In genomic region chrX:77810608-77811206, GRCm38 (mm10) we compare ENCODE assay signal across 8 mouse cellular contexts. TPM values are rescaled to one million over a fixed set of nuclear protein-coding genes. Genes with fewer than 3 reads are reported as not detected.
A peak's percentile ranks its signal among the peaks of the same experiment; 100 is the strongest.
DNase-seq lines count a peak whose midpoint lies in the region; ATAC-seq and TF ChIP-seq lines count a peak whose summit lies in the region.

No protein-coding gene starts in this region.

- peak; percentile 63; the same call in 1 of the 2 replicates for TF ChIP-seq CTCF in small intestine, adult 2 months (IDR thresholded peaks at IDR 0.05; ENCODE audit: extremely low read depth, insufficient read length, insufficient replicate concordance, low read depth, low read length)

- peak; percentile 70 for ATAC-seq in embryonic facial prominence, embryonic 11.5 days (replicated peaks; ENCODE audit: insufficient number of reproducible peaks, low FRiP score, low TSS enrichment, low read depth)
- ATAC-seq in limb, embryonic 11.5 days (ENCODE audit: insufficient number of reproducible peaks, low FRiP score, low TSS enrichment, low read depth), result peak; percentile 84; the same call in 1 of the 2 replicates
- ATAC-seq in midbrain, embryonic 11.5 days (ENCODE audit: low FRiP score), result peak; percentile 90

- no peaks in the 10 kb centered on the region for H3K9me3 ChIP-seq in embryonic facial prominence, embryonic 11.5 days (replicated peaks; ENCODE audit: control insufficient read depth, low read length)
- no peaks in the 10 kb centered on the region for H3K9me3 ChIP-seq in limb, embryonic 11.5 days (ENCODE audit: control insufficient read depth, low read length)
- H3K9me3 ChIP-seq in midbrain, embryonic 11.5 days (ENCODE audit: control insufficient read depth, low read length), result no peaks in the 10 kb centered on the region

- peak; percentile 78 for DNase-seq in 3T3-L1 (ENCODE audit: low read depth, low spot score)
- peak; percentile 57 for DNase-seq in adrenal gland, postnatal 10 days
- peak; percentile 58 for DNase-seq in embryonic facial prominence, embryonic 11.5 days (ENCODE audit: low spot score)
- DNase-seq in heart, adult 9 months (ENCODE audit: low spot score in 2 of 2), result peak; percentile 57 to 82
- peak; percentile 57 to 63 for DNase-seq in kidney, adult 8-10 months
- peak; percentile 62 for DNase-seq in limb, embryonic 11.5 days (ENCODE audit: low spot score)
- DNase-seq in midbrain, embryonic 11.5 days (ENCODE audit: low spot score, missing footprints), result peak; percentile 94

- peak overlapping the region; percentile 13 for H3K9ac ChIP-seq in embryonic facial prominence, embryonic 11.5 days (replicated peaks; ENCODE audit: low read length)
- no peak overlapping the region for H3K9ac ChIP-seq in limb, embryonic 11.5 days (ENCODE audit: low read length)
- H3K9ac ChIP-seq in midbrain, embryonic 11.5 days (ENCODE audit: low read length), result peak overlapping the region; percentile 38; the same call in 1 of the 2 replicates

- no peaks in the 10 kb centered on the region for H3K4me1 ChIP-seq in embryonic facial prominence, embryonic 11.5 days (ENCODE audit: control insufficient read depth, insufficient read depth, low read length)
- no peaks in the 10 kb centered on the region for H3K4me1 ChIP-seq in limb, embryonic 11.5 days (ENCODE audit: control insufficient read depth, insufficient read depth, low read length)
- no peaks in the 10 kb centered on the region for H3K4me1 ChIP-seq in midbrain, embryonic 11.5 days (ENCODE audit: control insufficient read depth, insufficient read depth, low read length)
- H3K4me1 ChIP-seq in small intestine, adult 2 months (ENCODE audit: control insufficient read depth, insufficient read depth, insufficient read length, low read length), result no peaks in the 10 kb centered on the region

- no peak for TF ChIP-seq POLR2A in small intestine, adult 2 months (IDR thresholded peaks at IDR 0.05; ENCODE audit: low read depth, low read length)

- H3K27me3 ChIP-seq in embryonic facial prominence, embryonic 11.5 days (ENCODE audit: control insufficient read depth, insufficient read depth, low read length), result no peaks in the 10 kb centered on the region
- no peaks in the 10 kb centered on the region for H3K27me3 ChIP-seq in limb, embryonic 11.5 days (ENCODE audit: control insufficient read depth, insufficient read depth, low read length)
- H3K27me3 ChIP-seq in midbrain, embryonic 11.5 days (ENCODE audit: control insufficient read depth, insufficient read depth, low read length), result no peaks in the 10 kb centered on the region
- H3K27me3 ChIP-seq in small intestine, adult 2 months (ENCODE audit: control insufficient read depth, insufficient read depth, low read length), result no peaks in the 10 kb centered on the region

- H3K4me3 ChIP-seq in embryonic facial prominence, embryonic 11.5 days (ENCODE audit: low read depth, low read length), result peak overlapping the region; percentile 24
- peak overlapping the region; percentile 26 for H3K4me3 ChIP-seq in limb, embryonic 11.5 days (ENCODE audit: low read depth, low read length)
- peak overlapping the region; percentile 31 for H3K4me3 ChIP-seq in midbrain, embryonic 11.5 days (ENCODE audit: low read depth, low read length)
- H3K4me3 ChIP-seq in small intestine, adult 2 months (ENCODE audit: low read depth, low read length), result peak overlapping the region; percentile 54

- 21% methylated on average over 17 of the region's 17 CpGs for WGBS in embryonic facial prominence, embryonic 11.5 days
- 19% methylated on average over 17 of the region's 17 CpGs for WGBS in limb, embryonic 11.5 days
- 25% methylated on average over 17 of the region's 17 CpGs for WGBS in midbrain, embryonic 11.5 days
- 13% methylated on average over 17 of the region's 17 CpGs for WGBS in small intestine, adult 2 months

- peak overlapping the region; percentile 19 for H3K4me2 ChIP-seq in embryonic facial prominence, embryonic 11.5 days (ENCODE audit: low read depth, low read length)
- H3K4me2 ChIP-seq in limb, embryonic 11.5 days (ENCODE audit: low read depth, severe bottlenecking), result peak overlapping the region; percentile 29
- H3K4me2 ChIP-seq in midbrain, embryonic 11.5 days, result peak overlapping the region; percentile 38

- no peak overlapping the region for H3K27ac ChIP-seq in embryonic facial prominence, embryonic 11.5 days (replicated peaks; ENCODE audit: low read depth, low read length)
- H3K27ac ChIP-seq in limb, embryonic 11.5 days (replicated peaks; ENCODE audit: low read depth, low read length), result no peak overlapping the region
- H3K27ac ChIP-seq in midbrain, embryonic 11.5 days (ENCODE audit: low read depth, low read length), result no peak overlapping the region
- peak overlapping the region; percentile 6; the same call in 1 of the 2 replicates for H3K27ac ChIP-seq in small intestine, adult 2 months (ENCODE audit: insufficient read depth, low read depth, low read length)

- H3K36me3 ChIP-seq in embryonic facial prominence, embryonic 11.5 days (replicated peaks; ENCODE audit: control insufficient read depth, insufficient read depth, low read depth, low read length), result no peaks in the 10 kb centered on the region
- H3K36me3 ChIP-seq in limb, embryonic 11.5 days (ENCODE audit: control insufficient read depth, insufficient read depth, low read length), result no peaks in the 10 kb centered on the region
- no peaks in the 10 kb centered on the region for H3K36me3 ChIP-seq in midbrain, embryonic 11.5 days (ENCODE audit: control insufficient read depth, insufficient read depth, low read length)
- H3K36me3 ChIP-seq in small intestine, adult 2 months (ENCODE audit: control insufficient read depth, insufficient read depth, low read length), result no peaks in the 10 kb centered on the region

RNA-seq across cellular contexts. Expression of gene Prkx, which starts 14.6 kb away (rescaled TPM):
- 10 to 100 TPM; 12.6 to 14.3 TPM for total RNA-seq in adrenal gland, postnatal 10 days (2021)
- 15.3 and 16.5 TPM in 2 replicates for polyA plus RNA-seq in embryonic facial prominence, embryonic 11.5 days (2014; fragmentation: Nextera tagmentation; extraction: Ambion mirVana)
- polyA plus RNA-seq in limb, embryonic 11.5 days (2014; fragmentation: Nextera tagmentation; extraction: Ambion mirVana), result 12.8 and 14.4 TPM in 2 replicates
- polyA plus RNA-seq in midbrain, embryonic 11.5 days (2014; fragmentation: Nextera tagmentation; extraction: Ambion mirVana), result 16.2 and 18.6 TPM in 2 replicates
- polyA plus RNA-seq in small intestine, adult 2 months (2012; rRNA removed), result 5.7 and 20.0 TPM in 2 replicates

RNA-seq across cellular contexts. Expression of gene Pbsn, which starts 42.7 kb away (rescaled TPM):
- total RNA-seq in adrenal gland, postnatal 10 days (2021), result not detected
- polyA plus RNA-seq in embryonic facial prominence, embryonic 11.5 days (2014; fragmentation: Nextera tagmentation; extraction: Ambion mirVana), result not detected in 2 replicates
- not detected in 2 replicates for polyA plus RNA-seq in limb, embryonic 11.5 days (2014; fragmentation: Nextera tagmentation; extraction: Ambion mirVana)
- not detected in 2 replicates for polyA plus RNA-seq in midbrain, embryonic 11.5 days (2014; fragmentation: Nextera tagmentation; extraction: Ambion mirVana)
- not detected in 2 replicates for polyA plus RNA-seq in small intestine, adult 2 months (2012; rRNA removed)

RNA-seq across cellular contexts. Expression of gene Gm14744, which starts 53.9 kb away (rescaled TPM):
- not detected for total RNA-seq in adrenal gland, postnatal 10 days (2021)
- not detected in 2 replicates for polyA plus RNA-seq in embryonic facial prominence, embryonic 11.5 days (2014; fragmentation: Nextera tagmentation; extraction: Ambion mirVana)
- polyA plus RNA-seq in limb, embryonic 11.5 days (2014; fragmentation: Nextera tagmentation; extraction: Ambion mirVana), result not detected in 2 replicates
- polyA plus RNA-seq in midbrain, embryonic 11.5 days (2014; fragmentation: Nextera tagmentation; extraction: Ambion mirVana), result not detected in 2 replicates
- polyA plus RNA-seq in small intestine, adult 2 months (2012; rRNA removed), result not detected in 2 replicates
